Mouse (Mus musculus) thymus, adult 2 months (tissue): ENCODE measurements around the gene Gtf3c6.

Source experiments
- CTCF ChIP-seq: fragments of 200-500 bp; IDR thresholded peaks from 2 replicates; pipeline ENCODE4 v1.5.1; 2012; ENCODE audit warnings: mild to moderate bottlenecking, control low read depth, low read length, moderate library complexity, borderline replicate concordance; ENCODE audit not compliant: control insufficient read depth, poor library complexity, insufficient read depth; ENCODE audit errors: extremely low read depth
- POLR2A ChIP-seq: fragments of 200-500 bp; IDR thresholded peaks from 2 replicates; pipeline ENCODE4 v1.6.1; 2012; ENCODE audit warnings: mild to moderate bottlenecking, low read length, control low read depth, moderate library complexity; ENCODE audit not compliant: control insufficient read depth, poor library complexity, insufficient read depth; ENCODE audit errors: extremely low read depth

DNA sequence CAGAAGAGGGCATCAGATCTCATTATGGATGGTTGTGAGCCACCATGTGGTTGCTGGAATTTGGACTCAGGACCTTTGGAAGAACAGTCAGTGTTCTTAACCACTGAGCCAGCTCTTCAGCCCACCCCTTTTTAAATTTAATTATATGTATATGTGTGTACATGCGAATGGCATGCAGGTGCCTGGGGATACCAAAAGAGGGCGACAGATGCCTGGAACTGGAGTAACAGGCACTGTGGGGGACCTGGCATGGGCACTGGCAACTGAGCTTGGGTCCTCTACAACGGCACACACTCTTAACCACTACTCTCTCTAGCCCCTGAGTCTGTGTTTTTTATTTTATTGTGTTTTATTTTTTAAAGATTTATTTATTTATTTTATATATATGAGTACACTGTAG, 7.0 kb upstream of the Gtf3c6 start:
- TF ChIP-seq POLR2A = no peak
- TF ChIP-seq CTCF = no peak
